Mouse (Mus musculus) lung, embryonic 16.5 days (tissue): ENCODE data around the gene Apool. TPM values are rescaled to one million over a fixed set of nuclear protein-coding genes. Genes with fewer than 3 reads are reported as not detected.

Experiments
- ATAC-seq: fragments of 200-750 bp; cut with Nextera tagmentation; 2 replicates; pipeline ENCODE4 v1.8.0; 2017; ENCODE audit warnings: low read depth, mild to moderate bottlenecking, moderate library complexity
- H3K27ac ChIP-seq: fragments of 300-500 bp; sonication (generic); 2 replicates; pipeline ENCODE4 v1.5.1; 2014; ENCODE audit warnings: mild to moderate bottlenecking, control low read depth, low read length
- H3K27me3 ChIP-seq: fragments of 300-500 bp; sonication (generic); 2 replicates; pipeline ENCODE4 v1.6.1; 2014; ENCODE audit warnings: low read depth, low read length, mixed read lengths; ENCODE audit not compliant: control insufficient read depth, insufficient read depth
- H3K36me3 ChIP-seq: fragments of 300-500 bp; sonication (generic); 2 replicates; pipeline ENCODE4 v1.6.1; 2014; ENCODE audit warnings: low read length; ENCODE audit not compliant: control insufficient read depth, insufficient read depth
- H3K4me1 ChIP-seq: fragments of 300-500 bp; sonication (generic); replicated peaks from 2 replicates; pipeline ENCODE4 v1.6.1; 2014; ENCODE audit warnings: low read length, mixed read lengths; ENCODE audit not compliant: control insufficient read depth, insufficient read depth
- H3K4me2 ChIP-seq: fragments of 300-500 bp; sonication (generic); 2 replicates; pipeline ENCODE4 v1.6.1; 2014; ENCODE audit warnings: low read depth, low read length, control low read depth
- H3K4me3 ChIP-seq: fragments of 300-500 bp; sonication (generic); 2 replicates; pipeline ENCODE4 v1.5.1; 2014; ENCODE audit warnings: mild to moderate bottlenecking, low read length, control low read depth
- H3K9ac ChIP-seq: fragments of 300-500 bp; sonication (generic); 2 replicates; pipeline ENCODE4 v1.6.1; 2014; ENCODE audit warnings: low read length, control low read depth
- H3K9me3 ChIP-seq: fragments of 300-500 bp; sonication (generic); 2 replicates; pipeline ENCODE4 v1.6.1; 2016; ENCODE audit warnings: low read length; ENCODE audit not compliant: control insufficient read depth
- WGBS: fragments of 180-500 bp; shearing (Covaris S2); extraction: QIAGEN DNeasy Blood & Tissue Kit; methylation state at CpG from one replicate; pipeline ENCODE4 v1.1.7; 2014; 5-methylcytosine and 5-hydroxymethylcytosine counted together
- polyA plus RNA-seq: library from polyadenylated mRNA; unstranded; fragments of >200 nt; fragmentation: Nextera tagmentation; extraction: Ambion mirVana; gene quantifications from 2 replicates; pipeline ENCODE4 v1.2.1, GENCODE M21; 2015

The Apool gene
- 56.3 and 62.2 TPM in 2 replicates for polyA plus RNA-seq

GRCm38 (mm10) chrX:112310804-112311530, at the start of gene Apool:
Apool (plus strand) TSS chrX:112311334.
- H3K9ac ChIP-seq, result peak within 1 kb of the TSS; percentile 78
- H3K27ac ChIP-seq, result peak within 1 kb of the TSS; percentile 66
- peaks cover 3% of the 10 kb centered on the region; the same call in 1 of the 2 replicates for H3K4me1 ChIP-seq
- H3K36me3 ChIP-seq, result no peaks in the 10 kb centered on the region
- H3K9me3 ChIP-seq, result no peaks in the 10 kb centered on the region
- H3K27me3 ChIP-seq, result no peaks in the 10 kb centered on the region
- ATAC-seq, result peak; percentile 98
- H3K4me2 ChIP-seq, result peak within 1 kb of the TSS; percentile 53
- WGBS, result 17% methylated on average over 18 of the region's 18 CpGs
- peak within 1 kb of the TSS; percentile 65 for H3K4me3 ChIP-seq

- Histone ChIP-seq H3K4me2 (no peak overlapping the region), H3K4me1 (no peaks in the 10 kb centered on the region), H3K9ac (no peak overlapping the region), H3K4me3 (no peak overlapping the region), H3K36me3 (no peaks in the 10 kb centered on the region), H3K27ac (no peak overlapping the region), H3K27me3 (no peaks in the 10 kb centered on the region), H3K9me3 (no peaks in the 10 kb centered on the region)
- no peak for ATAC-seq
- 65% methylated on average over 1 of the region's 1 CpGs for WGBS
Observed at GRCm38 (mm10) chrX:112273550-112273949, 37.6 kb upstream of the Apool start.

GRCm38 (mm10) chrX:112311531-112311887, 375 bp downstream of the Apool start:
- H3K4me2 ChIP-seq, result peak overlapping the region; percentile 53
- H3K4me1 ChIP-seq, result peaks cover 3% of the 10 kb centered on the region; the same call in 1 of the 2 replicates
- peak overlapping the region; percentile 65 for H3K4me3 ChIP-seq
- no peaks in the 10 kb centered on the region for H3K36me3 ChIP-seq
- 5% methylated on average over 12 of the region's 12 CpGs for WGBS
- H3K9me3 ChIP-seq, result no peaks in the 10 kb centered on the region
- peak overlapping the region; percentile 66 for H3K27ac ChIP-seq
- peak; percentile 74 for ATAC-seq
- no peaks in the 10 kb centered on the region for H3K27me3 ChIP-seq
- peak overlapping the region; percentile 78 for H3K9ac ChIP-seq

- 38% methylated on average over 1 of the region's 1 CpGs for WGBS
- peak overlapping the region; percentile 65 for H3K4me3 ChIP-seq
- H3K9me3 ChIP-seq, result no peaks in the 10 kb centered on the region
- no peaks in the 10 kb centered on the region for H3K27me3 ChIP-seq
- no peak overlapping the region for H3K27ac ChIP-seq
- ATAC-seq, result peak; percentile 55
- H3K9ac ChIP-seq, result peak overlapping the region; percentile 78; the same call in 1 of the 2 replicates
- no peaks in the 10 kb centered on the region for H3K36me3 ChIP-seq
- H3K4me1 ChIP-seq, result peaks cover 3% of the 10 kb centered on the region; the same call in 1 of the 2 replicates
- H3K4me2 ChIP-seq, result peak overlapping the region; percentile 53
Observed at GRCm38 (mm10) chrX:112312094-112312493, 960 bp downstream of the Apool start.

GRCm38 (mm10) chrX:112320273-112320672, 9.1 kb downstream of the Apool start:
- Histone ChIP-seq H3K9me3 (no peaks in the 10 kb centered on the region), H3K27ac (no peak overlapping the region), H3K27me3 (no peaks in the 10 kb centered on the region), H3K4me1 (no peaks in the 10 kb centered on the region), H3K4me2 (no peak overlapping the region), H3K9ac (no peak overlapping the region), H3K4me3 (no peak overlapping the region), H3K36me3 (no peaks in the 10 kb centered on the region)
- ATAC-seq, result no peak

GRCm38 (mm10) chrX:112339486-112339885, 28.4 kb downstream of the Apool start:
- 52% methylated on average over 3 of the region's 3 CpGs for WGBS

GRCm38 (mm10) chrX:112347467-112348394, 36.6 kb downstream of the Apool start:
- H3K4me2 ChIP-seq, result no peak overlapping the region
- no peaks in the 10 kb centered on the region for H3K27me3 ChIP-seq
- H3K4me3 ChIP-seq, result no peak overlapping the region
- ATAC-seq, result no peak
- H3K9ac ChIP-seq, result no peak overlapping the region
- H3K27ac ChIP-seq, result no peak overlapping the region
- 66% methylated on average over 4 of the region's 4 CpGs for WGBS
- no peaks in the 10 kb centered on the region for H3K36me3 ChIP-seq
- H3K9me3 ChIP-seq, result no peaks in the 10 kb centered on the region
- no peaks in the 10 kb centered on the region for H3K4me1 ChIP-seq

More at GRCm38 (mm10) chrX:112339486-112339885, 28.4 kb downstream of the Apool start:
- no peaks in the 10 kb centered on the region for H3K9me3 ChIP-seq
- no peaks in the 10 kb centered on the region for H3K36me3 ChIP-seq
- H3K4me3 ChIP-seq, result no peak overlapping the region
- no peak overlapping the region for H3K4me2 ChIP-seq
- H3K27me3 ChIP-seq, result no peaks in the 10 kb centered on the region
- ATAC-seq, result no peak
- H3K27ac ChIP-seq, result no peak overlapping the region
- no peaks in the 10 kb centered on the region for H3K4me1 ChIP-seq
- no peak overlapping the region for H3K9ac ChIP-seq

GRCm38 (mm10) chrX:112348395-112348791, 37.3 kb downstream of the Apool start:
- ATAC-seq, result no peak
- WGBS, result 37% methylated on average over 3 of the region's 3 CpGs

GRCm38 (mm10) chrX:112368426-112368825, 57.3 kb downstream of the Apool start:
- 28% methylated on average over 4 of the region's 4 CpGs for WGBS

More at GRCm38 (mm10) chrX:112348395-112348791, 37.3 kb downstream of the Apool start:
- H3K27ac ChIP-seq, result no peak overlapping the region
- no peaks in the 10 kb centered on the region for H3K27me3 ChIP-seq
- no peaks in the 10 kb centered on the region for H3K4me1 ChIP-seq
- H3K36me3 ChIP-seq, result no peaks in the 10 kb centered on the region
- no peaks in the 10 kb centered on the region for H3K9me3 ChIP-seq
- no peak overlapping the region for H3K4me2 ChIP-seq
- no peak overlapping the region for H3K9ac ChIP-seq
- no peak overlapping the region for H3K4me3 ChIP-seq

More at GRCm38 (mm10) chrX:112368426-112368825, 57.3 kb downstream of the Apool start:
- H3K9ac ChIP-seq, result no peak overlapping the region
- no peaks in the 10 kb centered on the region for H3K36me3 ChIP-seq
- H3K4me1 ChIP-seq, result no peaks in the 10 kb centered on the region
- H3K4me3 ChIP-seq, result no peak overlapping the region
- H3K27me3 ChIP-seq, result no peaks in the 10 kb centered on the region
- H3K4me2 ChIP-seq, result no peak overlapping the region
- H3K27ac ChIP-seq, result no peak overlapping the region
- no peaks in the 10 kb centered on the region for H3K9me3 ChIP-seq
- ATAC-seq, result no peak
